Mouse (Mus musculus) WW6 (cell line): ENCODE data around the gene Dpep2nb.

Experiments
- DNase-seq: peaks from one replicate; pipeline ENCODE4 v3.0.0-alpha.2; 2013; ENCODE audit warnings: low read depth, low spot score

The Dpep2nb gene

GRCm38 (mm10) chr8:105961536-105961935 is 44.2 kb downstream of the Dpep2nb start:
- no peak for DNase-seq

- DNase-seq = no peak
Observed at GRCm38 (mm10) chr8:105961101-105961500, 44.7 kb downstream of the Dpep2nb start.

GRCm38 (mm10) chr8:105959350-105959749 is 46.4 kb downstream of the Dpep2nb start:
- no peak for DNase-seq

GRCm38 (mm10) chr8:105957813-105958212 is 48.0 kb downstream of the Dpep2nb start:
- no peak for DNase-seq

GRCm38 (mm10) chr8:105956556-105956955 is 49.2 kb downstream of the Dpep2nb start:
- no peak for DNase-seq

GRCm38 (mm10) chr8:105951057-105951659 is 54.6 kb downstream of the Dpep2nb start:
- DNase-seq = no peak

GRCm38 (mm10) chr8:105949350-105949749 is 56.4 kb downstream of the Dpep2nb start:
- no peak for DNase-seq
